In the genomic region with DNA sequence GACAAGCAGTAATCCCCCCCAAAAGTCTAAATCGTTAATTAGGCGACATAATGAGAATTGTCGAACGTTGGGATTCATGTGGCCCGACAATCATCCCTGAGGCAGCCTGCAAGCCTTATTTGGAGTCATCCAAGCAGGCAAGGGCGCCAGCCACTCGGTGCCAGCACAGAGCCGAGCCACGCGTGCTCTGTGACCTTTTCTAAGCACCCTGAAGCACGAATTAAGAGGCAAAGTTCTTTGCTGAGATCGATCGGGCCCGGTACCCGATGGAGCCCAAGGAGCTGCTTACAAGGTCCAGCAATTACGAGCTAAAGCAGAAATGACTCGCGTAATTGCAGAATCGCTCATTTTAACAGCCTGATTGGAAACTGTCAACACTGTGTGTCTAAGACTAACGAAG, we compare ENCODE assay signal across 20 mouse cellular contexts.
A peak's percentile ranks its signal among the peaks of the same experiment; 100 is the strongest.
DNase-seq lines count a peak whose midpoint lies in the region; ATAC-seq lines count a peak whose summit lies in the region.
"Had no signal": no experiment of that assay in that cellular context is flagged by ENCODE, and none has a peak within 500 bp of the region (broad histone marks: within the 10 kb centered on the region; RNA-seq: fewer than 3 reads in every experiment).

No protein-coding gene starts in this region.

- no peaks in the 10 kb centered on the region for H3K9me3 ChIP-seq in midbrain, embryonic 13.5 days
- no peaks in the 10 kb centered on the region for H3K9me3 ChIP-seq in midbrain, embryonic 10.5 days (replicated peaks)
- no peaks in the 10 kb centered on the region for H3K9me3 ChIP-seq in forebrain, embryonic 14.5 days (replicated peaks; ENCODE audit: control insufficient read depth, low read length)
- H3K9me3 ChIP-seq in hindbrain, embryonic 16.5 days (ENCODE audit: control insufficient read depth, low read length): no peaks in the 10 kb centered on the region
- H3K9me3 ChIP-seq in kidney, embryonic 15.5 days (replicated peaks): no peaks in the 10 kb centered on the region
- H3K9me3 ChIP-seq in embryonic facial prominence, embryonic 10.5 days: no peaks in the 10 kb centered on the region
- H3K9me3 ChIP-seq: embryonic facial prominence, embryonic 13.5 days; limb, embryonic 12.5 days; liver, embryonic 12.5 days had no signal

- WGBS in midbrain, embryonic 13.5 days: 50% methylated on average over 20 of the region's 20 CpGs
- 74% methylated on average over 20 of the region's 20 CpGs for WGBS in midbrain, embryonic 10.5 days
- 19% methylated on average over 20 of the region's 20 CpGs for whole genome bisulfite sequencing in forebrain, embryonic 14.5 days
- WGBS in hindbrain, embryonic 16.5 days: 45% methylated on average over 20 of the region's 20 CpGs
- WGBS in kidney, embryonic 15.5 days: 54% methylated on average over 20 of the region's 20 CpGs
- WGBS in embryonic facial prominence, embryonic 10.5 days: 75% methylated on average over 20 of the region's 20 CpGs

- H3K4me3 ChIP-seq in midbrain, embryonic 13.5 days (replicated peaks): no peak overlapping the region
- H3K4me3 ChIP-seq in midbrain, embryonic 10.5 days: no peak overlapping the region
- no peak overlapping the region for H3K4me3 ChIP-seq in forebrain, embryonic 14.5 days (ENCODE audit: low read depth, low read length)
- H3K4me3 ChIP-seq in hindbrain, embryonic 16.5 days (ENCODE audit: low read length): no peak overlapping the region
- H3K4me3 ChIP-seq in kidney, embryonic 15.5 days (replicated peaks): no peak overlapping the region
- H3K4me3 ChIP-seq in embryonic facial prominence, embryonic 10.5 days: no peak overlapping the region
- H3K4me3 ChIP-seq: embryonic facial prominence, embryonic 13.5 days; limb, embryonic 12.5 days; liver, embryonic 12.5 days had no signal

- no peak for DNase-seq in midbrain, embryonic 10.5 days (ENCODE audit: low spot score)
- DNase-seq in forebrain, embryonic 14.5 days (ENCODE audit: low spot score): peak; percentile 66
- DNase-seq in retina, postnatal 1 day: peak; percentile 65
- DNase-seq in embryonic facial prominence, embryonic 10.5 days (ENCODE audit: low spot score): no peak
- DNase-seq: adrenal gland, adult 2 months; cerebellum, adult 9-10 months; heart, postnatal 10 days; kidney, adult 8-10 months; kidney, postnatal 36 days; lung, embryonic 14.5 days; lung, postnatal 36 days; right cerebral cortex, postnatal 25 days; thymus, postnatal 36 days had no signal

- H3K36me3 ChIP-seq in midbrain, embryonic 13.5 days: no peaks in the 10 kb centered on the region
- no peaks in the 10 kb centered on the region for H3K36me3 ChIP-seq in midbrain, embryonic 10.5 days
- H3K36me3 ChIP-seq in forebrain, embryonic 14.5 days (ENCODE audit: control insufficient read depth, insufficient read depth, low read length): no peaks in the 10 kb centered on the region
- no peaks in the 10 kb centered on the region for H3K36me3 ChIP-seq in hindbrain, embryonic 16.5 days (ENCODE audit: control insufficient read depth, insufficient read depth, low read length)
- H3K36me3 ChIP-seq in kidney, embryonic 15.5 days: no peaks in the 10 kb centered on the region
- H3K36me3 ChIP-seq in embryonic facial prominence, embryonic 10.5 days (replicated peaks): no peaks in the 10 kb centered on the region
- H3K36me3 ChIP-seq: embryonic facial prominence, embryonic 13.5 days; limb, embryonic 12.5 days; liver, embryonic 12.5 days had no signal

- peaks cover 32% of the 10 kb centered on the region for H3K4me1 ChIP-seq in midbrain, embryonic 13.5 days (replicated peaks)
- 0 out of 2 replicates have a peak, but pooled peaks cover 6% of the 10 kb centered on the region for H3K4me1 ChIP-seq in midbrain, embryonic 10.5 days
- peaks cover 15% of the 10 kb centered on the region for H3K4me1 ChIP-seq in forebrain, embryonic 14.5 days (ENCODE audit: control insufficient read depth, insufficient read depth, low read length)
- peaks cover 4% of the 10 kb centered on the region; the same call in 1 of the 2 replicates for H3K4me1 ChIP-seq in hindbrain, embryonic 16.5 days (ENCODE audit: control insufficient read depth, insufficient read depth, low read depth, low read length)
- peaks cover 18% of the 10 kb centered on the region for H3K4me1 ChIP-seq in kidney, embryonic 15.5 days
- peaks cover 12% of the 10 kb centered on the region; the same call in 1 of the 2 replicates for H3K4me1 ChIP-seq in embryonic facial prominence, embryonic 10.5 days
- H3K4me1 ChIP-seq: limb, embryonic 12.5 days; liver, embryonic 12.5 days had no signal

- H3K4me2 ChIP-seq in midbrain, embryonic 13.5 days (replicated peaks): no peak overlapping the region
- peak overlapping the region; percentile 38 for H3K4me2 ChIP-seq in forebrain, embryonic 14.5 days (ENCODE audit: low read length)
- peak overlapping the region; percentile 6; the same call in 1 of the 2 replicates for H3K4me2 ChIP-seq in hindbrain, embryonic 16.5 days (ENCODE audit: low read length)
- H3K4me2 ChIP-seq in kidney, embryonic 15.5 days: no peak overlapping the region
- H3K4me2 ChIP-seq: embryonic facial prominence, embryonic 13.5 days; heart, embryonic 11.5 days; limb, embryonic 12.5 days; liver, embryonic 12.5 days; lung, embryonic 14.5 days had no signal

- H3K27me3 ChIP-seq in midbrain, embryonic 13.5 days: no peaks in the 10 kb centered on the region
- 0 out of 2 replicates have a peak, but pooled peaks cover 17% of the 10 kb centered on the region for H3K27me3 ChIP-seq in midbrain, embryonic 10.5 days (ENCODE audit: low read depth, poor library complexity, severe bottlenecking)
- H3K27me3 ChIP-seq in forebrain, embryonic 14.5 days (replicated peaks; ENCODE audit: control insufficient read depth, insufficient read depth, low read length): no peaks in the 10 kb centered on the region
- no peaks in the 10 kb centered on the region for H3K27me3 ChIP-seq in hindbrain, embryonic 16.5 days (replicated peaks; ENCODE audit: control insufficient read depth, insufficient read depth, low read length)
- H3K27me3 ChIP-seq in kidney, embryonic 15.5 days: peaks cover 54% of the 10 kb centered on the region
- H3K27me3 ChIP-seq in embryonic facial prominence, embryonic 10.5 days (replicated peaks; ENCODE audit: low read depth, poor library complexity, severe bottlenecking): no peaks in the 10 kb centered on the region
- H3K27me3 ChIP-seq: liver, embryonic 12.5 days had no signal

- peak overlapping the region; percentile 40; the same call in 1 of the 2 replicates for H3K27ac ChIP-seq in midbrain, embryonic 13.5 days
- no peak overlapping the region for H3K27ac ChIP-seq in midbrain, embryonic 10.5 days (replicated peaks)
- no peak overlapping the region for H3K27ac ChIP-seq in forebrain, embryonic 14.5 days (ENCODE audit: low read depth, low read length)
- no peak overlapping the region for H3K27ac ChIP-seq in hindbrain, embryonic 16.5 days (ENCODE audit: low read depth, low read length)
- no peak overlapping the region for H3K27ac ChIP-seq in kidney, embryonic 15.5 days
- H3K27ac ChIP-seq in embryonic facial prominence, embryonic 10.5 days (replicated peaks): no peak overlapping the region
- H3K27ac ChIP-seq: embryonic facial prominence, embryonic 13.5 days; limb, embryonic 12.5 days; liver, embryonic 12.5 days had no signal

- no peak for ATAC-seq in midbrain, embryonic 13.5 days
- 0 out of 2 replicates have a peak, but pooled peaks have one; percentile 26 for ATAC-seq in forebrain, embryonic 14.5 days
- no peak for ATAC-seq in hindbrain, embryonic 16.5 days
- no peak for ATAC-seq in kidney, embryonic 15.5 days (replicated peaks; ENCODE audit: low FRiP score)
- ATAC-seq: liver, embryonic 12.5 days had no signal

- H3K9ac ChIP-seq in midbrain, embryonic 13.5 days (replicated peaks): no peak overlapping the region
- peak overlapping the region; percentile 22; the same call in 1 of the 2 replicates for H3K9ac ChIP-seq in forebrain, embryonic 14.5 days (ENCODE audit: low read length)
- H3K9ac ChIP-seq in hindbrain, embryonic 16.5 days (ENCODE audit: low read depth, low read length): no peak overlapping the region
- H3K9ac ChIP-seq in kidney, embryonic 15.5 days: no peak overlapping the region
- H3K9ac ChIP-seq: embryonic facial prominence, embryonic 13.5 days; limb, embryonic 12.5 days; liver, embryonic 12.5 days; lung, embryonic 14.5 days had no signal

Comparison
In these comparisons a context has a peak if more than half of its experiments do, and no peak if none do; other contexts are left out.
1. H3K4me2 ChIP-seq: peak in forebrain, embryonic 14.5 days (single experiment) and hindbrain, embryonic 16.5 days (single experiment); none in midbrain, embryonic 13.5 days (single experiment) and kidney, embryonic 15.5 days (single experiment).
2. DNase-seq: peak in forebrain, embryonic 14.5 days (single experiment) and retina, postnatal 1 day (single experiment); none in midbrain, embryonic 10.5 days (single experiment) and embryonic facial prominence, embryonic 10.5 days (single experiment).